Mouse (Mus musculus) yolk sac, embryonic 10.5 days (tissue): ENCODE measurements around the gene Saa4.
A peak's percentile ranks its signal among the peaks of the same experiment; 100 is the strongest.
"Not testable (repeated sequence)": the region's sequence is repeated elsewhere in the genome, so short reads cannot be mapped to it uniquely, and the experiment has no call there.

Experiments
- DNase-seq: peaks from one replicate; pipeline ENCODE4 v3.0.0-alpha.2; 2017; ENCODE audit warnings: low spot score

The Saa4 gene

GRCm38 (mm10) chr7:46715600-46715999, 16.8 kb downstream of the Saa4 start, which contains the start of gene Saa3:
Gene Saa3, minus strand, starts transcription at chr7:46715700.
- DNase-seq = no peak

- DNase-seq = peak; percentile 55
These were observed 17.9 kb downstream of the Saa4 start for GRCm38 (mm10) chr7:46714518-46714917.

- DNase-seq = no peak
These were observed 20.2 kb downstream of the Saa4 start for GRCm38 (mm10) chr7:46712250-46712649.

GRCm38 (mm10) chr7:46710390-46710844, 22.0 kb downstream of the Saa4 start, which contains the start of gene Saal1:
Gene Saal1, minus strand, starts transcription at chr7:46710680.
- DNase-seq = peak; percentile 89

GRCm38 (mm10) chr7:46700521-46701025, 31.8 kb downstream of the Saa4 start:
- DNase-seq = no peak

- no peak for DNase-seq
These were observed 35.6 kb downstream of the Saa4 start for GRCm38 (mm10) chr7:46696754-46697153.

- no peak for DNase-seq
These were observed 45.6 kb downstream of the Saa4 start for GRCm38 (mm10) chr7:46686827-46687226.

GRCm38 (mm10) chr7:46680732-46681131, 51.7 kb downstream of the Saa4 start:
- DNase-seq = peak; percentile 54

- DNase-seq = not testable (repeated sequence)
These were observed 53.4 kb downstream of the Saa4 start for GRCm38 (mm10) chr7:46679044-46679443.

- DNase-seq = no peak
These were observed 54.0 kb downstream of the Saa4 start for GRCm38 (mm10) chr7:46678417-46678816.
